Mouse (Mus musculus) c-Kit-positive CD71-positive TER-119-positive erythroid progenitor cells, embryonic 14.5 days (primary cell): ENCODE data around the gene Slc23a2.

Source experiments
- DNase-seq: peaks from one replicate; pipeline ENCODE4 v3.0.0-alpha.2; 2013; ENCODE audit warnings: low spot score

Gene Slc23a2

DNA sequence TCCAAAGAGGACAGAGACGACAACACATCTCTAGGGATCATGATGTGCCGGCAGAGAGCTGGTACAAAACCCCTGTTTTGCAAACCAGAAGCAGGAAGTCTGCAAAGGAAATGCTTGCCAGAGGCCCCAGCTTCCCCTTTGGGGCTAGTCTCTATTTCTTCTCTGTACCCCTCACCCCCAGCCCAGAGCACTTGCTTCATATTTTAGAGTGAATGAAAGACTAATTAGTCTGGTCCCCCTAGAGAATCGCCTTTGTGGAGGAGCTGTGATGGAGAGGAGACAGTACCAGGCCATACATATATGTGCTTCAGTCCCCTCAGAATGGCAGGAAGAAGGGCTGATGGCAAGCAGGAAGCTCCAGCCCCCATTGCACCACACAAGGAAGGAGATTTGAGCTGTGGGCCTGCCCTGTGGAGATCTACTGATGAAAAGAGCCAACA is 125.5 kb downstream of the Slc23a2 start:
- DNase-seq = no peak

- no peak for DNase-seq
These were observed 126.8 kb downstream of the Slc23a2 start for GRCm38 (mm10) chr2:132018156-132018555.

DNA sequence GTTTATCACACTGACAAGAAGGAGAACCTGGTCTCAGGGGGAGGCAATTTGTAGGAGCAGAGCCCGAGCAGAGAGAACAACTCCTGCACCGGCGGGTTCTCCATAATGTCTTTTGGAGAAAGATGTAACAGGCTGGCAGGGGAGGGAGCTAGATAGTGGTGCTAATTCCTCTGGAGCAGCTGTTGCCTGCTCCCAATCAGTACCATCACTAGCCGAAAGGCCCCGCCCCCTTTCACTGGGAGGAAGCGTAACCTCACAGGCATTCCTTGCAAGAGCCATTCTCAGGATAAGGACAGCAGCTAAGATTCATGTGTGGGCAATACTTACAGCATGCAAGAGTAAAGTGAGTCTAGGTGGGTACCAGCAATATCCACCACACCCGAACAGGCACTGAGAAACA is 127.3 kb downstream of the Slc23a2 start:
- DNase-seq = no peak

DNA sequence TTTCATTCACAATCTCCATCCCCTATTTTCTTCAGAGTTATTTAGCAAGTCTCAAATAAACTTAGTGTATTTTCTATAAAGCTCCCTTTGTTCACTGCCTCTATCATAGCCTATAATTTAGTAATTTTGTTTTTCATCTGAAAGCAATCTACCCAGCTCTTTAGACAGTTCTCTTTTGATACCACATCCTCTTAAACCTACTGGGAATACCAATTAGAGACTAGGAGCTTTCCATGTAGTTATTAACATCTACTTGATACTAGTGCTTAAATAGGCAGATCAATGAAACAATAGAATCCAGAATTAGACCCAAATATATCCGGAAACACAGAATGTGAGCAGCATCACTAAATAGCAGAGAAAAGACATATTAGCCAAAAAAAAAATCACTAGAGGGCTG is 128.9 kb downstream of the Slc23a2 start:
- DNase-seq = no peak

DNA sequence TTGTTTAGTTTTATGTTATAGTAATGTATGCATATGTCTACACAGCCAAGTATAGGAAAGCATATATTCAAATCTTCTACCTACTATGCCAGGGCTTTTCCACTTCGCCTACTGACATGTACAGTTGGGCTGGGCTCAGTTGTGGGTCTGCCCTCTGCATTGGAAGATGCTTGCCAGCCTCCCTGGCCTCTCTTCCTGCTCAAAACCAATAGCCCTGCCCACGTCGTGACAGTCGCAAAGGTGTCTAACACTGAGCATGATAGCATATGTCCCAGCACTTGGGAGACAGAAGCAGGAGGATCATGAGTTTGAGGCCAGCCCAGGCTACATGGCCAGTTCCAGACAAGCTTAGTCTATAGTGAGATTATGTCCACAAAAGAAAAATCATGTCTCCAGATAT is 131.8 kb downstream of the Slc23a2 start:
- DNase-seq = no peak

GRCm38 (mm10) chr2:132010781-132011180 is 134.1 kb downstream of the Slc23a2 start:
- no peak for DNase-seq

- no peak for DNase-seq
These were observed 136.7 kb downstream of the Slc23a2 start for GRCm38 (mm10) chr2:132008186-132008585.

GRCm38 (mm10) chr2:132007475-132007819 is 137.5 kb downstream of the Slc23a2 start:
- DNase-seq = no peak

DNA sequence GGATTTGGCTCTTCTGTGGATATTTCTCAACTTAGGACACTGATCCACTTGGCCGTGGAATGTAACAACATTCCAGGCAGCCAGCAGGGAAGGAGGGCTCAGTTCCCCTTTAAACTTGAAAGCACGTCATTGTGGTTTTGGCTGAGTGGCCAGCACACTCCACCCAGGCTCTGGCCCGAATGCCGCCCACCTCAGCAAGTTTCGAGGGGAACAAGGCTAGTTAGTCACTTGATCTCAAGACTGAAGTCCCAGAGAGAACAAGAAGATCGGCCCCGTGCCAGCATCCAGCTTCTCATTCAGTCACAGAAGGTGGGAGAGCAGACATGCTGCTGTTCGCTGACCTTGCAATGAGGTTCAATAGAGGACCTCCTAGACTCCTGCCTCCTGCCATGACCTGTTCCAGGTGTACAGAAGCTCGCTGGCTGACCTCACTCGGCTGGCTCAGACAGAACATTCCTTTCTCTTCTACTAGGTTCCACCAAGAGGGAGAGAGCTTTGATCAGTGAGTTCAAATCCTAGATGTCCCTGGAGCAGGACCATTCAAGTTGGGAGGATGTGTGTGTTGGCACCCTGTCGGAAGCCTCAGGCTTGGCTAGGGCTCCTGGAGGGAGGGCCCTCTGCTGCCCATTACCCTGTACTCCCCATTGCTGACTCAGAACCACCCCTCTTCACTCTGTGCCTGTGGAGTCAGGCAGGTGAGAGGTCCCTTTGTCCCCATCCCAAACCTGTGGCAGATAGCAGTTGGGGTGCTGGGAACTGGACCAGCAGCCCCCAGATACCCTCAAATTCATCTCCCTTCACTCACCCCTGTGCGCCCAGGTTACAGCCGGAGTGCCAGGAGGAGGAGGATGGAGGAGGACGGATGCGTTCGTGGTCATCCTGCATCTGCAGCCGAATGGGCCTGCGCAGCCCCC is 138.1 kb downstream of the Slc23a2 start:
- DNase-seq = no peak

- no peak for DNase-seq
These were observed 139.5 kb downstream of the Slc23a2 start for GRCm38 (mm10) chr2:132005445-132005844.

GRCm38 (mm10) chr2:132004495-132005136 is 140.3 kb downstream of the Slc23a2 start:
- no peak for DNase-seq

- DNase-seq = no peak
These were observed 141.0 kb downstream of the Slc23a2 start for GRCm38 (mm10) chr2:132003916-132004315.
